Mouse (Mus musculus): ENCODE results near the gene Rbm20. TPM values are rescaled to one million over a fixed set of nuclear protein-coding genes. Genes with fewer than 3 reads are reported as not detected.

Gene Rbm20
- total and polyA plus RNA-seq, 3 experiments = 0.05 to 0.56 (median 0.08) TPM

Other genes with a start within 250 kb of the Rbm20 start
- 10.6 and 10.9 TPM in 2 replicates for gene Dusp5, start 148.2 kb upstream of the Rbm20 start, total RNA-seq (2012; rRNA removed)
- 13.2 and 15.2 TPM in 2 replicates for gene Dusp5, start 148.2 kb upstream of the Rbm20 start, total RNA-seq (2014; rRNA removed)
- gene Dusp5, start 148.2 kb upstream of the Rbm20 start, polyA plus RNA-seq (2012; ENCODE audit: insufficient read length, low read depth) = 13.8 and 18.2 TPM in 2 replicates
- gene Nutf2-ps1, start 88.2 kb upstream of the Rbm20 start, total RNA-seq (2012; rRNA removed) = 50.8 and 51.3 TPM in 2 replicates
- gene Nutf2-ps1, start 88.2 kb upstream of the Rbm20 start, total RNA-seq (2014; rRNA removed) = 195 and 220 TPM in 2 replicates
- 366 and 509 TPM in 2 replicates for gene Nutf2-ps1, start 88.2 kb upstream of the Rbm20 start, polyA plus RNA-seq (2012; ENCODE audit: insufficient read length, low read depth)
- 45.7 and 54.0 TPM in 2 replicates for gene Smc3, start 76.9 kb upstream of the Rbm20 start, total RNA-seq (2012; rRNA removed)
- gene Smc3, start 76.9 kb upstream of the Rbm20 start, total RNA-seq (2014; rRNA removed) = 56.0 and 62.1 TPM in 2 replicates
- 75.2 and 76.3 TPM in 2 replicates for gene Smc3, start 76.9 kb upstream of the Rbm20 start, polyA plus RNA-seq (2012; ENCODE audit: insufficient read length, low read depth)
- 21.0 and 26.3 TPM in 2 replicates for gene Pdcd4, start 214.9 kb downstream of the Rbm20 start, total RNA-seq (2012; rRNA removed)
- gene Pdcd4, start 214.9 kb downstream of the Rbm20 start, total RNA-seq (2014; rRNA removed) = 24.3 and 24.4 TPM in 2 replicates
- gene Pdcd4, start 214.9 kb downstream of the Rbm20 start, polyA plus RNA-seq (2012; ENCODE audit: insufficient read length, low read depth) = 37.9 and 39.0 TPM in 2 replicates

Data from CH12.LX (cell line).